Mouse (Mus musculus) cerebellum, postnatal 25 days (tissue): Measurements from ENCODE around the gene Elmod3.

Experiments used
- DNase-seq, 2 experiments: peaks; one replicate each; pipeline ENCODE4 v3.0.0; 2021; ENCODE audit warnings: mixed read lengths in 2 of 2

Elmod3 gene

GRCm38 (mm10) chr6:72532580-72532979, 65.6 kb downstream of the Elmod3 start:
- no peak for DNase-seq

GRCm38 (mm10) chr6:72528410-72529151, 69.6 kb downstream of the Elmod3 start:
- no peak for DNase-seq

- DNase-seq, result no peak
Observed at GRCm38 (mm10) chr6:72527070-72527469, 71.1 kb downstream of the Elmod3 start.

GRCm38 (mm10) chr6:72524160-72524559, 74.1 kb downstream of the Elmod3 start:
- no peak for DNase-seq

- DNase-seq, result no peak
Observed at GRCm38 (mm10) chr6:72523222-72523621, 75.0 kb downstream of the Elmod3 start.

- DNase-seq, result no peak
Observed at GRCm38 (mm10) chr6:72522288-72522687, 75.9 kb downstream of the Elmod3 start.

DNA sequence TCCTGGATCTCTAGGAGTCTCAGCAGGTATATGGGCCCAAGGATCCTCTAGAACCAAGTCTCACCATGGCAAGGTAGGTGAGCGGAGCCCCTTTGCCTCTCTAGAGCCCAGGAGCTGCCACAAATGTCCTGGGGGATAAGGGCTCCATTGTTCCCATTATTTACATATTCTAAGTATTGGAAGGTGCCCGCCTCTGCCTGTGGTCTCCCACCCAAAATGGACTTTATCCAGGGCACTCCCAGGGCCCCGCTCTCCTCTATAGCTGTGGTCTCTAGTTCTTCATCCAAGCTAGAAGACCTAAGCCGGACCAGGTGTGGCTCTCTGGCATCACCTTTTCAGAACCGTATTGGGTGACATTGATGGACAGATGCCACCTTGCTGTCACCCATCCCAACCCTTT, 76.6 kb downstream of the Elmod3 start, which contains the start of gene Sh2d6:
Sh2d6 (minus strand) TSS at position 101 of the 400 bp plus-strand sequence.
- DNase-seq, result no peak

GRCm38 (mm10) chr6:72520904-72521303, 77.3 kb downstream of the Elmod3 start:
- no peak for DNase-seq

GRCm38 (mm10) chr6:72519892-72520663, 78.1 kb downstream of the Elmod3 start:
- peak in 1 of 2 experiments; percentile 45 for DNase-seq

DNA sequence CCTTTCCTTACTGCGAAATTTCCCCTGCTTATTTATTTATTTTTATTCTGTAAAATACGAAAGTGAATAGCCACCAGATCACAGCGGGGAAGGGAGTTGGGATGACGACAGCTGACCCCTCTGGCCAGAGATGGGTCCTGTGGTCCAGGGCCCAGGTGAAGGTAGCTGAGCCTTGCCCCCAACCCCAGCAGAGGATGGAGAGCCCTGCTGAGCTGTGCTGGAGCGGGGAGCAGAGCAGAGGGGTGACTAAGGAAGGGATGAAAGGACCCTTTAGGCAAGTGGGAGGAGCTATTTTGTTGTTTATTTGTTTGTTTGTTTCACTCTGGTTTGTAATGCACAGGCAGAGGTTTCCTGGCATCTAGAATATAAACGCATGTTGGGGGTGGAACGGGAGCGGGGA, 78.9 kb downstream of the Elmod3 start:
- DNase-seq, result no peak

DNA sequence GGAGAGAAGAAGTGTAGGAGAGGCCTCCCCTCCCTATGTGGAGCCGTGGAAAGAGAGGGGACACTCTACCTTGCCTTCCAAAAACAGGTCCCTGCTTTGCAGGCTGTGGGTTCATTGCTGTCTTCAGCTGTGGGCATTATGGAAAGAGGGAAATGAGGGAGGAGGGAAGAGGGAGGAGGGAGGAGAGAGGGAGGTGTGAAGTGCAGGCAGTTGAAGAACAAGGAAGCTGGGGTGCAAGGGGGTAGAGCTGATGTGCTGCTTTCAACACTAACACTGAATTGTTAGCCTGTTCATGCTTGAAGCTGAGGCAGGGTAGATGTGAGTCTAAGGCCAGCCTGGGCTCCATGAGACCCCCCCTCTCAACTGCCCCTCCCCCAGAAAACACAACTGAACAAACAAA, 79.4 kb downstream of the Elmod3 start:
- DNase-seq, result no peak
